Mouse (Mus musculus) brain, adult 10 weeks (tissue): ENCODE results near the gene Fads1. TPM values are rescaled to one million over a fixed set of nuclear protein-coding genes. Genes with fewer than 3 reads are reported as not detected.

Source experiments
- polyA plus RNA-seq: library from polyadenylated mRNA; stranded (reverse); fragments of 350-450 nt; fragmentation: Illumina TruSeq; extraction: RNeasy Lipid Tissue Mini Kit (QIAGEN cat#74804); gene quantifications from one replicate; pipeline ENCODE4 v1.2.3, GENCODE M21; 2015; ENCODE audit warnings: low read depth, low replicate concordance

Gene Fads1
- polyA plus RNA-seq = 168 TPM

GRCm38 (mm10) chr19:10182670-10183298 lies at the start of gene Fads1:
Fads1 (plus strand) TSS chr19:10182888.

DNA sequence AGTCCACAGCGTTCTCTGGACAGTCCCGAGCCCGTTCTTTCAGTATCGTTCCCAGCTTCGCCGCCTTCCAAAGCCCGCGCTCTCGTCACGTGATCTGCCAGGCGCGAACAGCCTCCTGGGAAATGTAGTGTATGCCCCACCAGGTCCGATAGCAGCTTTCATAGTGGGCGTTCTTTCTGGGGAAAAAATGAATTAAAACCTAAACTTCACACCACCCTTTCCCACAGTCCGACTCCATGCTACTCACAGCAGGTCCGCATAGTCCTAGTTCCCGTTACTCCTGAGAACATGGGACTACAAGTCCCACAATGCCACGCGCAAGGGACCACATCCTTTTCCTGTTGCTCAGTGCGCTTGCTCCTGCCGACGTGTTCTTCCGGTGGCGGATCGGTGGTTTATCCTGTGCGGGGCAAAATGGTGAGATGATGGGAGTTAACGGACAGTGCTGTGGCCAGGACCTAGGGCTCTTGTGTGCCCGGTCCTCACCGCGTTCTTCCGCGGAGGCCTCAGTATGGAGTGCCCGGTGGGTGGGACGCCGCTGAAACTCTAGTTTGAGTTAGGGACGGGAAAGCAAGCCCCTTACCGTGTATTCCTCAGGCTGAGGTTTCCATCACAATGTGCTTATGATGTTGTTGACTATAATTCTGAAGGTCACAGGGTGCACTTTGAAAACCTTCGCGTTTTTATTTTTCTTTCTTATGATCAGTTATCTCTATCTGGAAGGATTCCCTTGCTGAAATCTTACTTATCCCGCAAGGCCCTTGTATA lies 21.3 kb downstream of the Fads1 start, which contains the start of the genes Tmem258 and Fen1:
Gene Tmem258, plus strand, starts transcription at position 167 of the 768 bp plus-strand sequence.
Gene Fen1, minus strand, starts transcription at position 322 of the 768 bp plus-strand sequence.

GRCm38 (mm10) chr19:10240654-10241305 lies 58.1 kb downstream of the Fads1 start, which contains the start of gene Myrf:
Myrf (minus strand) TSS chr19:10240748.

Other genes starting within 250 kb of the Fads1 start
- 5,812 TPM for gene Fth1, start 202.3 kb upstream of the Fads1 start, polyA plus RNA-seq
- gene Best1, start 181.3 kb upstream of the Fads1 start, polyA plus RNA-seq = 2.2 TPM
- gene Rab3il1, start 181.2 kb upstream of the Fads1 start, polyA plus RNA-seq = 11.3 TPM
- gene Fads3, start 141.3 kb upstream of the Fads1 start, polyA plus RNA-seq = 24.2 TPM
- 125 TPM for gene Fads2, start 81.1 kb upstream of the Fads1 start, polyA plus RNA-seq
- 106 TPM for gene Tmem258, start 21.1 kb downstream of the Fads1 start, polyA plus RNA-seq
- 12.3 TPM for gene Fen1, start 21.3 kb downstream of the Fads1 start, polyA plus RNA-seq
- 27.4 TPM for gene Myrf, start 57.9 kb downstream of the Fads1 start, polyA plus RNA-seq
- gene Dagla, start 122.0 kb downstream of the Fads1 start, polyA plus RNA-seq = 48.5 TPM
- gene Syt7, start 206.2 kb downstream of the Fads1 start, polyA plus RNA-seq = 134 TPM